Mouse (Mus musculus): ENCODE results near the gene Pcnt. TPM values are rescaled to one million over a fixed set of nuclear protein-coding genes. Genes with fewer than 3 reads are reported as not detected.
A peak's percentile ranks its signal among the peaks of the same experiment; 100 is the strongest.

Gene Pcnt
- total RNA-seq (2014; rRNA removed; ENCODE audit: low replicate concordance): 17.6 and 39.4 TPM in 2 replicates
- polyA plus RNA-seq (2015; fragmentation: Nextera tagmentation; extraction: Ambion mirVana): 9.0 and 9.5 TPM in 2 replicates

GRCm38 (mm10) chr10:76442178-76443088, at the start of gene Pcnt:
TSS of gene Pcnt (minus strand) at chr10:76442786.
- Histone ChIP-seq H3K9me3 (replicated peaks; ENCODE audit: control insufficient read depth, low read length) (no peaks in the 10 kb centered on the region), H3K4me1 (ENCODE audit: control insufficient read depth, insufficient read depth) (peaks cover 26% of the 10 kb centered on the region), H3K4me2 (ENCODE audit: low read depth, low read length) (peak within 1 kb of the TSS; percentile 89), H3K9ac (replicated peaks; ENCODE audit: low read depth, low read length) (peak within 1 kb of the TSS; percentile 78), H3K4me3 (ENCODE audit: low read depth, low read length) (peak within 1 kb of the TSS; percentile 87), H3K36me3 (replicated peaks; ENCODE audit: control insufficient read depth, insufficient read depth, low read length) (peaks cover 25% of the 10 kb centered on the region), H3K27me3 (ENCODE audit: control insufficient read depth, insufficient read depth, low read length) (no peaks in the 10 kb centered on the region), H3K27ac (ENCODE audit: low read depth) (peak within 1 kb of the TSS; percentile 97)
- peak; percentile 97 for ATAC-seq (ENCODE audit: insufficient read depth, low read depth)
- WGBS: under 1% methylated on average over 78 of the region's 78 CpGs
- DNase-seq (ENCODE audit: low spot score): peak; percentile 99
- no peak for TF ChIP-seq EP300 (IDR thresholded peaks at IDR 0.05; ENCODE audit: low read depth)
- peak; percentile 72 for TF ChIP-seq CTCF (IDR thresholded peaks at IDR 0.05; ENCODE audit: low read depth)

GRCm38 (mm10) chr10:76489205-76489604, 46.6 kb upstream of the Pcnt start:
- ATAC-seq (ENCODE audit: insufficient read depth, low read depth) (no peak), DNase-seq (ENCODE audit: low spot score) (no peak)
- Histone ChIP-seq H3K4me2 (ENCODE audit: low read depth, low read length) (no peak overlapping the region), H3K36me3 (replicated peaks; ENCODE audit: control insufficient read depth, insufficient read depth, low read length) (peaks cover 89% of the 10 kb centered on the region), H3K4me3 (ENCODE audit: low read depth, low read length) (no peak overlapping the region), H3K9me3 (replicated peaks; ENCODE audit: control insufficient read depth, low read length) (no peaks in the 10 kb centered on the region), H3K9ac (replicated peaks; ENCODE audit: low read depth, low read length) (no peak overlapping the region), H3K27ac (ENCODE audit: low read depth) (no peak overlapping the region), H3K4me1 (ENCODE audit: control insufficient read depth, insufficient read depth) (no peaks in the 10 kb centered on the region), H3K27me3 (ENCODE audit: control insufficient read depth, insufficient read depth, low read length) (no peaks in the 10 kb centered on the region)
- 82% methylated on average over 15 of the region's 15 CpGs for WGBS
- TF ChIP-seq CTCF (IDR thresholded peaks at IDR 0.05; ENCODE audit: low read depth) (no peak), EP300 (IDR thresholded peaks at IDR 0.05; ENCODE audit: low read depth) (no peak)

DNA sequence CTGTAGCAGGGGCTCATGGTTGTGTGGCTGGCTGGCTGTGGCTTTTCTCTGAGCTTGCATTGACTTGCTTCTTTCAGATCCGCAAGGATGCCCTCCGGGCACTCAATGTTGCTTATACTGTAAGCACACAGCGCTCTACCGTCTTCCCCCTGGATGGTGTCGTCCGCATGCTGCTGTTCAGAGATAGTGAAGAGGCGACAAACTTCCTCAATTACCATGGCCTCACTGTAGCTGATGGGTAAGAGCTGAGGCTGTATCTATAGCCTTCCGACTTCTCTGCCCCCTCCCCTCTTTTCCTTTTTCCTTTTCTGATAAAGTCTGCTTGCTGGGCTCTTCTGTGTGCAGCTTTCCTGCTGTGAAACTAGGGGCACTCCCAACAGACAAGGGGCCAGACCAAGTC, 45.7 kb upstream of the Pcnt start:
- no peak for ATAC-seq (ENCODE audit: insufficient read depth, low read depth)
- Histone ChIP-seq H3K27ac (ENCODE audit: low read depth) (no peak overlapping the region), H3K4me3 (ENCODE audit: low read depth, low read length) (no peak overlapping the region), H3K4me1 (ENCODE audit: control insufficient read depth, insufficient read depth) (no peaks in the 10 kb centered on the region), H3K36me3 (replicated peaks; ENCODE audit: control insufficient read depth, insufficient read depth, low read length) (peaks cover 89% of the 10 kb centered on the region), H3K4me2 (ENCODE audit: low read depth, low read length) (no peak overlapping the region), H3K27me3 (ENCODE audit: control insufficient read depth, insufficient read depth, low read length) (no peaks in the 10 kb centered on the region), H3K9me3 (replicated peaks; ENCODE audit: control insufficient read depth, low read length) (no peaks in the 10 kb centered on the region), H3K9ac (replicated peaks; ENCODE audit: low read depth, low read length) (no peak overlapping the region)
- no peak for TF ChIP-seq CTCF (IDR thresholded peaks at IDR 0.05; ENCODE audit: low read depth)
- TF ChIP-seq EP300 (IDR thresholded peaks at IDR 0.05; ENCODE audit: low read depth): no peak
- WGBS: 73% methylated on average over 8 of the region's 8 CpGs
- DNase-seq (ENCODE audit: low spot score): no peak

GRCm38 (mm10) chr10:76486302-76486701, 43.7 kb upstream of the Pcnt start:
- no peak overlapping the region for H3K4me2 ChIP-seq (ENCODE audit: low read depth, low read length)
- ATAC-seq (ENCODE audit: insufficient read depth, low read depth): no peak

DNA sequence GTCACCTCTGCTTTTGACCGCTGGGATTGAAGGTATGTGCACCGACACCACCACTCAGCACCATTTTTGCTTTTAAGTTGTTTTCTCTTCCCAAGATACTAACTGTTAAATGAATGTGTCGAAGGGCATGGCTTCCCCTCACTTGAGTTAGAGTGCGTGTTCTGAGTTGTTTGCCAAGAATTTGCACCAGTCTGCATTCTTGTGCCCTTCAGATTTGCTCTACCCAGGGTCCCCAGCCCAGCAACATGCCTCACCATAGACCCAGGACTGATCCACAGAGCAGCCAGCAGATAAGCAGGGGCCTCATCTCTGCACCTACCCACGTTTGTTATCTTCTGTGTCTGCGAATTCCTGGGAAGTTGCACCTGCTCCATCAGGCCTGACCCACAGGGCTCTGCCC, 38.9 kb upstream of the Pcnt start:
- H3K4me3 ChIP-seq (ENCODE audit: low read depth, low read length): no peak overlapping the region
- H3K36me3 ChIP-seq (replicated peaks; ENCODE audit: control insufficient read depth, insufficient read depth, low read length): peaks cover 97% of the 10 kb centered on the region
- peak; percentile 55 for ATAC-seq (ENCODE audit: insufficient read depth, low read depth)
- no peaks in the 10 kb centered on the region for H3K9me3 ChIP-seq (replicated peaks; ENCODE audit: control insufficient read depth, low read length)
- H3K9ac ChIP-seq (replicated peaks; ENCODE audit: low read depth, low read length): no peak overlapping the region
- TF ChIP-seq EP300 (IDR thresholded peaks at IDR 0.05; ENCODE audit: low read depth) (no peak), CTCF (IDR thresholded peaks at IDR 0.05; ENCODE audit: low read depth) (no peak)
- 31% methylated on average over 6 of the region's 6 CpGs for WGBS
- DNase-seq (ENCODE audit: low spot score): peak; percentile 32
- 0 out of 2 replicates have a peak overlapping the region, but pooled peaks have one; percentile 35 for H3K27ac ChIP-seq (ENCODE audit: low read depth)
- H3K27me3 ChIP-seq (ENCODE audit: control insufficient read depth, insufficient read depth, low read length): no peaks in the 10 kb centered on the region
- H3K4me2 ChIP-seq (ENCODE audit: low read depth, low read length): no peak overlapping the region
- no peaks in the 10 kb centered on the region for H3K4me1 ChIP-seq (ENCODE audit: control insufficient read depth, insufficient read depth)

More at GRCm38 (mm10) chr10:76486302-76486701, 43.7 kb upstream of the Pcnt start:
- WGBS: 92% methylated on average over 2 of the region's 2 CpGs
- DNase-seq (ENCODE audit: low spot score): no peak
- H3K36me3 ChIP-seq (replicated peaks; ENCODE audit: control insufficient read depth, insufficient read depth, low read length): peaks cover 96% of the 10 kb centered on the region
- TF ChIP-seq CTCF (IDR thresholded peaks at IDR 0.05; ENCODE audit: low read depth) (no peak), EP300 (IDR thresholded peaks at IDR 0.05; ENCODE audit: low read depth) (no peak)
- H3K9me3 ChIP-seq (replicated peaks; ENCODE audit: control insufficient read depth, low read length): no peaks in the 10 kb centered on the region
- no peak overlapping the region for H3K4me3 ChIP-seq (ENCODE audit: low read depth, low read length)
- no peak overlapping the region for H3K9ac ChIP-seq (replicated peaks; ENCODE audit: low read depth, low read length)
- no peaks in the 10 kb centered on the region for H3K27me3 ChIP-seq (ENCODE audit: control insufficient read depth, insufficient read depth, low read length)
- H3K4me1 ChIP-seq (ENCODE audit: control insufficient read depth, insufficient read depth): no peaks in the 10 kb centered on the region
- H3K27ac ChIP-seq (ENCODE audit: low read depth): no peak overlapping the region
